Mouse (Mus musculus): ENCODE data around the gene Brms1. TPM values are rescaled to one million over a fixed set of nuclear protein-coding genes. Genes with fewer than 3 reads are reported as not detected.
A peak's percentile ranks its signal among the peaks of the same experiment; 100 is the strongest.

Brms1 gene
- total RNA-seq, 2 experiments from 2014 or later = 0.96 to 12.7 TPM

- ATAC-seq (replicated peaks; ENCODE audit: low FRiP score, poor library complexity, severe bottlenecking) = no peak
These were observed 19.5 kb downstream of the Brms1 start for GRCm38 (mm10) chr19:5060365-5061330.

GRCm38 (mm10) chr19:5062041-5062440 lies 20.9 kb downstream of the Brms1 start:
- ATAC-seq (replicated peaks; ENCODE audit: low FRiP score, poor library complexity, severe bottlenecking) = no peak

- no peak for ATAC-seq (replicated peaks; ENCODE audit: low FRiP score, poor library complexity, severe bottlenecking)
These were observed 21.3 kb downstream of the Brms1 start for GRCm38 (mm10) chr19:5062446-5062845.

GRCm38 (mm10) chr19:5065104-5065503 lies 23.9 kb downstream of the Brms1 start:
- no peak for ATAC-seq (replicated peaks; ENCODE audit: low FRiP score, poor library complexity, severe bottlenecking)

GRCm38 (mm10) chr19:5067040-5067799 lies 26.1 kb downstream of the Brms1 start:
- peak; percentile 64 for ATAC-seq (replicated peaks; ENCODE audit: low FRiP score, poor library complexity, severe bottlenecking)

- ATAC-seq (replicated peaks; ENCODE audit: low FRiP score, poor library complexity, severe bottlenecking) = no peak
These were observed 26.9 kb downstream of the Brms1 start, which contains the start of gene Cd248 for GRCm38 (mm10) chr19:5067867-5068569. Gene Cd248 (plus strand): TSS chr19:5068078.

- ATAC-seq (replicated peaks; ENCODE audit: low FRiP score, poor library complexity, severe bottlenecking) = no peak
These were observed 27.5 kb downstream of the Brms1 start for GRCm38 (mm10) chr19:5068570-5069234.

- no peak for ATAC-seq (replicated peaks; ENCODE audit: low FRiP score, poor library complexity, severe bottlenecking)
These were observed 28.3 kb downstream of the Brms1 start for GRCm38 (mm10) chr19:5069486-5069885.

GRCm38 (mm10) chr19:5069978-5070377 lies 28.8 kb downstream of the Brms1 start:
- no peak for ATAC-seq (replicated peaks; ENCODE audit: low FRiP score, poor library complexity, severe bottlenecking)

GRCm38 (mm10) chr19:5071077-5071476 lies 29.9 kb downstream of the Brms1 start:
- ATAC-seq (replicated peaks; ENCODE audit: low FRiP score, poor library complexity, severe bottlenecking) = no peak

GRCm38 (mm10) chr19:5071545-5072369 lies 30.6 kb downstream of the Brms1 start:
- ATAC-seq (replicated peaks; ENCODE audit: low FRiP score, poor library complexity, severe bottlenecking) = peak; percentile 74

- 0 out of 2 replicates have a peak, but pooled peaks have one; percentile 13 for ATAC-seq (replicated peaks; ENCODE audit: low FRiP score, poor library complexity, severe bottlenecking)
These were observed 31.4 kb downstream of the Brms1 start for GRCm38 (mm10) chr19:5072389-5073019.

- ATAC-seq (replicated peaks; ENCODE audit: low FRiP score, poor library complexity, severe bottlenecking) = 0 out of 2 replicates have a peak, but pooled peaks have one; percentile 40
These were observed 31.9 kb downstream of the Brms1 start for GRCm38 (mm10) chr19:5073028-5073427.

- ATAC-seq (replicated peaks; ENCODE audit: low FRiP score, poor library complexity, severe bottlenecking) = no peak
These were observed 32.4 kb downstream of the Brms1 start for GRCm38 (mm10) chr19:5073518-5073917.

GRCm38 (mm10) chr19:5079279-5079678 lies 38.1 kb downstream of the Brms1 start:
- no peak for ATAC-seq (replicated peaks; ENCODE audit: low FRiP score, poor library complexity, severe bottlenecking)

- no peak for ATAC-seq (replicated peaks; ENCODE audit: low FRiP score, poor library complexity, severe bottlenecking)
These were observed 40.9 kb downstream of the Brms1 start for GRCm38 (mm10) chr19:5082005-5082404.

- no peak for ATAC-seq (replicated peaks; ENCODE audit: low FRiP score, poor library complexity, severe bottlenecking)
These were observed 41.4 kb downstream of the Brms1 start for GRCm38 (mm10) chr19:5082596-5082995.

Measured in erythroblast, adult 5-6 weeks (primary cell).